Mouse (Mus musculus): ENCODE measurements around the gene Pbx1. TPM values are rescaled to one million over a fixed set of nuclear protein-coding genes. Genes with fewer than 3 reads are reported as not detected.

Pbx1 gene
- total and polyA plus RNA-seq, 2 experiments, result 6.1 to 7.7 TPM

DNA sequence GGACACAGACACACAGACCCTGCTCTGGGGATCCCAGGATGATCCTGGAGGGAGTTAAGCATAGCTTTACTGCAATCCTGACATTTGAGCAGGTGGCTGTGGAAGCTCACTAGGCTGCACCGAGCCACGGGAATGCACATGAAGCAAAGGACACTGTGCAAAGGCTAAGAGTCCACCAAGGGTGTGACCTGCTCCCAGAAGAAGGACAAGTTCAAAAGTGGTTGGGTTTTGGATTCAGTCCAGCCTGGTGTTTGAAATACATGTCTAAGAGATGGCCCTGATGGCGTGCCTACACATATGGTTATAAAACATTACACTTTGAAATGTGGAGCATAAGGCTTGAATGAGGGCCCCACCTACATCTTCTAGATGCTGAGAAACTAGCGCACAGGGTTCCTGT lies 50.6 kb downstream of the Pbx1 start:
- H3K9ac ChIP-seq (ENCODE audit: low read depth, low read length), result no peak overlapping the region
- no peaks in the 10 kb centered on the region for H3K36me3 ChIP-seq (ENCODE audit: control insufficient read depth, insufficient read depth, low read length)
- TF ChIP-seq CTCF (IDR thresholded peaks at IDR 0.05; ENCODE audit: low read depth, low read length) (no peak), POLR2A (IDR thresholded peaks at IDR 0.05; ENCODE audit: extremely low read depth, insufficient read depth, low read length) (no peak)
- H3K27ac ChIP-seq (replicated peaks; ENCODE audit: insufficient read depth, low read depth, low read length), result no peak overlapping the region
- H3K79me2 ChIP-seq (ENCODE audit: control insufficient read depth, insufficient read depth, low read length), result no peaks in the 10 kb centered on the region
- H3K4me3 ChIP-seq (ENCODE audit: insufficient read depth, low read depth, low read length), result no peak overlapping the region
- DNase-seq (ENCODE audit: extremely low read depth, low read depth, low spot score), result peak; percentile 70
- no peaks in the 10 kb centered on the region for H3K27me3 ChIP-seq (ENCODE audit: control insufficient read depth, insufficient read depth, low read length)
- H3K4me1 ChIP-seq (ENCODE audit: control insufficient read depth, insufficient read depth, low read length), result peaks cover 9% of the 10 kb centered on the region
- 49% methylated on average over 4 of the region's 4 CpGs for WGBS

DNA sequence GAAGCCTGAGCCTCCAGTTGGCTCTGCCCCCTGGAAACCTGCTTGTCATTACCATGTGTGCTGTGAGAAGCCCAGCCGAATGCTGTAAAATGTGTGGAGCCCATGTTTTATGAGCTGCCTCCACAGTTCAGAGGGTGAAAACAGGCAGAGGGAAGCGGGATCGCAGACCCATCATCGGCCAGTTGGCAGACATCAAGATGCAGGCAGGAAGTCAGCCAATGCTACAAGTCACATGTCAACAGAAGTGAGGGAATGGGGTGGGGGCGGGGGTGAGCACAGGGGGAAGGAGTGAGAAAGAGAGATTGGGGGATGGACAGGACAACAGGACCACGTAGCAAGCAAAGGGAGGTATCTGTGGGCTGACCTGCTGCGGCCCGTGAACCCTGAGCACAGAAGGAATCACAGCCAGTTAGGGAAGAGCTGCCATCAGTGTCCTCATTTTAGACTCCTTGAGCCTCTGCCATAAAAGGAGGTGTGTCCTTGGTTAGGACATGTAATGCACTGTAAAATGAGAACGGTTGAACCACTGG lies 51.8 kb downstream of the Pbx1 start:
- WGBS, result 59% methylated on average over 9 of the region's 9 CpGs
- Histone ChIP-seq H3K4me1 (ENCODE audit: control insufficient read depth, insufficient read depth, low read length) (peaks cover 9% of the 10 kb centered on the region), H3K27ac (replicated peaks; ENCODE audit: insufficient read depth, low read depth, low read length) (no peak overlapping the region), H3K4me3 (ENCODE audit: insufficient read depth, low read depth, low read length) (no peak overlapping the region), H3K36me3 (ENCODE audit: control insufficient read depth, insufficient read depth, low read length) (no peaks in the 10 kb centered on the region), H3K27me3 (ENCODE audit: control insufficient read depth, insufficient read depth, low read length) (no peaks in the 10 kb centered on the region), H3K79me2 (ENCODE audit: control insufficient read depth, insufficient read depth, low read length) (no peaks in the 10 kb centered on the region), H3K9ac (ENCODE audit: low read depth, low read length) (no peak overlapping the region)
- TF ChIP-seq POLR2A (IDR thresholded peaks at IDR 0.05; ENCODE audit: extremely low read depth, insufficient read depth, low read length) (no peak), CTCF (IDR thresholded peaks at IDR 0.05; ENCODE audit: low read depth, low read length) (no peak)
- peak; percentile 47 for DNase-seq (ENCODE audit: extremely low read depth, low read depth, low spot score)

DNA sequence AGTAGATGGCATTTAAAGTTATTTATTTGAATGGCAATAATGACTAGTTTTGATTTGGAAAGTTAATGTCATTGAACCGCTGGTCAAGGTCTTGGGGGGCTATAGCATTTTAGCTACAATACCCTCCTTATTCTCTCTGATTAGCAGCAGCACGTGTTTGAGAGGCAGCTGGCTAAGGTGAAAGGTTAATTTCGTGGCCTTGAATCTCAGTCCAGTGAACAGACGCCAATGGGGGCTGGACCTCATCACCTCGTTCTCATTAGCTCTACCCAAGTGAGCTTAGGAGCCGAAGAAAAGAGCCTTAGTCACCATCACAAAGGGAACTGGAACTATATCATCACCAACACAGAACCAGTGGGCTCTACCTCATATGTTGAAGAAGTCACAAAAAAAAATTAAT lies 54.4 kb downstream of the Pbx1 start:
- Histone ChIP-seq H3K36me3 (ENCODE audit: control insufficient read depth, insufficient read depth, low read length) (no peaks in the 10 kb centered on the region), H3K4me1 (ENCODE audit: control insufficient read depth, insufficient read depth, low read length) (peaks cover 6% of the 10 kb centered on the region), H3K27ac (replicated peaks; ENCODE audit: insufficient read depth, low read depth, low read length) (no peak overlapping the region), H3K79me2 (ENCODE audit: control insufficient read depth, insufficient read depth, low read length) (no peaks in the 10 kb centered on the region), H3K9ac (ENCODE audit: low read depth, low read length) (no peak overlapping the region), H3K4me3 (ENCODE audit: insufficient read depth, low read depth, low read length) (no peak overlapping the region), H3K27me3 (ENCODE audit: control insufficient read depth, insufficient read depth, low read length) (no peaks in the 10 kb centered on the region)
- 61% methylated on average over 6 of the region's 6 CpGs for WGBS
- no peak for DNase-seq (ENCODE audit: extremely low read depth, low read depth, low spot score)
- no peak for TF ChIP-seq CTCF (IDR thresholded peaks at IDR 0.05; ENCODE audit: low read depth, low read length)
- TF ChIP-seq POLR2A (IDR thresholded peaks at IDR 0.05; ENCODE audit: extremely low read depth, insufficient read depth, low read length), result no peak

DNA sequence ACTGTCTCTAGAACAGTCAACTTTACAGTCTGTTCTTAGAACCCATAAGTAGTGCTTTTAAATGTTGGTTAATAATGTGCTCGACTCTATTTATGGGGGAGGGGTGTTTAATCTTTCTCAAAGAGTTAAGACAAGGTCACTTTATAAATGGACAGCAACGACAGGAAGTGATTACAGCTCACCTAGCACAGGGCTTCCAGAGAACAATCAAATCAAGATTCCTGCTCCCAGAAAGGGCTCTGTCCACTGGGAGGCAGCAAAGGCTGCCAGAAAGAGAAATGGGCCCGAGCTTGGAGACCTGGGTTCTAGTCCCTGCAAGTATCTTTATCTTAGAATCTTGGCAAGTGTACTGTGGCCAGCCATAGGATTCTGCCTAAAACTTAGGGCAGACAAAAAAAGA lies 55.7 kb downstream of the Pbx1 start:
- H3K36me3 ChIP-seq (ENCODE audit: control insufficient read depth, insufficient read depth, low read length), result no peaks in the 10 kb centered on the region
- WGBS, result 31% methylated on average over 3 of the region's 3 CpGs
- no peak for TF ChIP-seq POLR2A (IDR thresholded peaks at IDR 0.05; ENCODE audit: extremely low read depth, insufficient read depth, low read length)
- TF ChIP-seq CTCF (IDR thresholded peaks at IDR 0.05; ENCODE audit: low read depth, low read length), result peak; percentile 58
- peaks cover 6% of the 10 kb centered on the region for H3K4me1 ChIP-seq (ENCODE audit: control insufficient read depth, insufficient read depth, low read length)
- H3K27me3 ChIP-seq (ENCODE audit: control insufficient read depth, insufficient read depth, low read length), result no peaks in the 10 kb centered on the region
- no peak overlapping the region for H3K9ac ChIP-seq (ENCODE audit: low read depth, low read length)
- no peak overlapping the region for H3K27ac ChIP-seq (replicated peaks; ENCODE audit: insufficient read depth, low read depth, low read length)
- DNase-seq (ENCODE audit: extremely low read depth, low read depth, low spot score), result no peak
- no peaks in the 10 kb centered on the region for H3K79me2 ChIP-seq (ENCODE audit: control insufficient read depth, insufficient read depth, low read length)
- H3K4me3 ChIP-seq (ENCODE audit: insufficient read depth, low read depth, low read length), result no peak overlapping the region

DNA sequence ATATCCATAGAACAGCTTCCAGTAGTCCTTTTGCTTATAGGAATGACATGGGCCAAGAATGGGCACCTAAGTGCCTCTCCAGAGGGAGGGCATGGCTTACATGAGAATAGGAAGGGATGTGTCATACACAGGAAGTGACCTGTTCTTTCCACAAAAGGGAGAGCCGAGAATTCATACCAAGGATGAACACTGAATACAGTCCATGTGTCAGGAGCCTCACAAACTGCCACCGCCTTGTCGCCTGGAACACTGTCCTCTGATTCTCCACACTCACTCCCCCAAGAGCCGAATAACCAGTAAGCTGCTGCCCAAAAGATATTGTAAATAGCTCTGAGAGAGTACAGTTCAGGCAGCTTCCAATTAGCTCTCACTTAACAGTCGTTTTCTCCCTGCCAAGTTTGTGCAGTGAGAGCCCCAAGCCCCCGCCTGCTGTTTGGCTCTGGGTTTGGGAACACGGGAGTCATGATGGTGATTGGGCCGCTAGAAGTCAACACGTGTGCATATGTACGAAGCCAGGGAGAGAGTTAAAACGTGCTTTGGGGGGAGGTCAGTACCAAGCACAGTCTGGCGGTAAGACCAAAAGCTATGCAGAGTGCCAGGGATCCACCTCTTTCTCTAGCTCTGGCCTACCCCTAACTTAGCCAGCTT lies 57.0 kb downstream of the Pbx1 start:
- H3K9ac ChIP-seq (ENCODE audit: low read depth, low read length), result no peak overlapping the region
- TF ChIP-seq POLR2A (IDR thresholded peaks at IDR 0.05; ENCODE audit: extremely low read depth, insufficient read depth, low read length), result no peak
- TF ChIP-seq CTCF (IDR thresholded peaks at IDR 0.05; ENCODE audit: low read depth, low read length), result no peak
- H3K27ac ChIP-seq (replicated peaks; ENCODE audit: insufficient read depth, low read depth, low read length), result no peak overlapping the region
- no peak for DNase-seq (ENCODE audit: extremely low read depth, low read depth, low spot score)
- no peak overlapping the region for H3K4me3 ChIP-seq (ENCODE audit: insufficient read depth, low read depth, low read length)
- no peaks in the 10 kb centered on the region for H3K27me3 ChIP-seq (ENCODE audit: control insufficient read depth, insufficient read depth, low read length)
- no peaks in the 10 kb centered on the region for H3K36me3 ChIP-seq (ENCODE audit: control insufficient read depth, insufficient read depth, low read length)
- WGBS, result 89% methylated on average over 12 of the region's 12 CpGs
- no peaks in the 10 kb centered on the region for H3K79me2 ChIP-seq (ENCODE audit: control insufficient read depth, insufficient read depth, low read length)
- peaks cover 5% of the 10 kb centered on the region for H3K4me1 ChIP-seq (ENCODE audit: control insufficient read depth, insufficient read depth, low read length)

DNA sequence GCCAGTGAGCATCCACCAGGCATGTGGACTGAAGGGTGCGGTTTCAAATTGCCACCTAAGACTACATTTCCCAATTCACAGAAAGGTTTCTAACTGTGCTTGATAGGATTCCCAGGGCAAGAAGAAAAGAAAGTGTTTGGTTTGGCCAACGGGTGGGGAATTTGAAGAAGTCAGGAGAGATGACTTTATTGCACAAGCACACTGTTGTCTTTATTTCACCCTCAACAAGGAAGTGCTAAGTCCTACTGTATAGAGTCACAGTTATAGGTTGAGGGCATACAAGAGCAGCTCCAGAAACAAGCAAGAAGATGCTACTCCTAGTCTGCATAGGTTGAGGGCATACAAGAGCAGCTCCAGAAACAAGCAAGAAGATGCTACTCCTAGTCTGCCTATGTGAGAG lies 60.0 kb downstream of the Pbx1 start:
- Histone ChIP-seq H3K27me3 (ENCODE audit: control insufficient read depth, insufficient read depth, low read length) (no peaks in the 10 kb centered on the region), H3K9ac (ENCODE audit: low read depth, low read length) (no peak overlapping the region), H3K4me3 (ENCODE audit: insufficient read depth, low read depth, low read length) (no peak overlapping the region), H3K27ac (replicated peaks; ENCODE audit: insufficient read depth, low read depth, low read length) (no peak overlapping the region), H3K79me2 (ENCODE audit: control insufficient read depth, insufficient read depth, low read length) (no peaks in the 10 kb centered on the region), H3K36me3 (ENCODE audit: control insufficient read depth, insufficient read depth, low read length) (0 out of 2 replicates have a peak, but pooled peaks cover 1% of the 10 kb centered on the region), H3K4me1 (ENCODE audit: control insufficient read depth, insufficient read depth, low read length) (no peaks in the 10 kb centered on the region)
- TF ChIP-seq CTCF (IDR thresholded peaks at IDR 0.05; ENCODE audit: low read depth, low read length) (no peak), POLR2A (IDR thresholded peaks at IDR 0.05; ENCODE audit: extremely low read depth, insufficient read depth, low read length) (no peak)
- WGBS, result 92% methylated on average over 2 of the region's 2 CpGs
- DNase-seq (ENCODE audit: extremely low read depth, low read depth, low spot score), result no peak
